Mouse (Mus musculus) forebrain, postnatal 0 days (tissue): ENCODE measurements around the gene Spg20. TPM values are rescaled to one million over a fixed set of nuclear protein-coding genes. Genes with fewer than 3 reads are reported as not detected.

Experiments
- ATAC-seq: fragments of 200-750 bp; cut with Nextera tagmentation; 2 replicates; pipeline ENCODE4 v1.8.0; 2017; ENCODE audit warnings: mild to moderate bottlenecking, moderate library complexity
- DNase-seq: peaks from one replicate; pipeline ENCODE4 v3.0.0-alpha.2; 2015
- H3K27ac ChIP-seq: fragments of 300-500 bp; sonication (generic); 2 replicates; pipeline ENCODE4 v1.5.1; 2014; ENCODE audit warnings: low read depth, mild to moderate bottlenecking, antibody characterized with exemption, low read length, moderate library complexity, mixed read lengths
- H3K27me3 ChIP-seq: fragments of 300-500 bp; sonication (generic); 2 replicates; pipeline ENCODE4 v1.6.1; 2014; ENCODE audit warnings: mild to moderate bottlenecking, low read length, mixed read lengths; ENCODE audit not compliant: insufficient read depth
- H3K36me3 ChIP-seq: fragments of 300-500 bp; sonication (generic); 2 replicates; pipeline ENCODE4 v1.6.1; 2014; ENCODE audit warnings: mild to moderate bottlenecking, moderate library complexity; ENCODE audit not compliant: insufficient read depth
- H3K4me1 ChIP-seq: fragments of 300-500 bp; sonication (generic); 2 replicates; pipeline ENCODE4 v1.6.1; 2014; ENCODE audit warnings: antibody characterized with exemption; ENCODE audit not compliant: insufficient read depth
- H3K4me2 ChIP-seq: fragments of 300-500 bp; sonication (generic); 2 replicates; pipeline ENCODE4 v1.6.1; 2014; ENCODE audit warnings: low read depth, mild to moderate bottlenecking, moderate library complexity
- H3K4me3 ChIP-seq: fragments of 300-500 bp; sonication (generic); 2 replicates; pipeline ENCODE4 v1.5.1; 2014; ENCODE audit warnings: low read depth, low read length, mixed read lengths
- H3K9ac ChIP-seq: fragments of 300-500 bp; sonication (generic); 2 replicates; pipeline ENCODE4 v1.6.1; 2014; ENCODE audit warnings: mild to moderate bottlenecking
- H3K9me3 ChIP-seq: fragments of 300-500 bp; sonication (generic); 2 replicates; pipeline ENCODE4 v1.6.1; 2016; ENCODE audit warnings: low read length
- CTCF ChIP-seq: sonication (generic); IDR thresholded peaks from 2 replicates; pipeline ENCODE4 v1.5.1; 2016; ENCODE audit warnings: antibody characterized with exemption, control low read depth, low read depth
- WGBS: fragments of 180-500 bp; shearing (Covaris S2); extraction: QIAGEN DNeasy Blood & Tissue Kit; methylation state at CpG from one replicate; pipeline ENCODE4 v1.1.7; 2014; 5-methylcytosine and 5-hydroxymethylcytosine counted together
- polyA plus RNA-seq: library from polyadenylated mRNA; unstranded; fragments of >200 nt; fragmentation: Nextera tagmentation; extraction: Ambion mirVana; gene quantifications from 2 replicates; pipeline ENCODE4 v1.2.1, GENCODE M21; 2015
- total RNA-seq: library from RNA; depleted of rRNA; stranded (reverse); fragments of >200 nt; gene quantifications from 2 replicates; pipeline ENCODE4 v1.2.3, GENCODE M21; 2014

Spg20 gene
- total and polyA plus RNA-seq, 2 experiments from 2014 or later, result 9.2 to 14.7 TPM

DNA sequence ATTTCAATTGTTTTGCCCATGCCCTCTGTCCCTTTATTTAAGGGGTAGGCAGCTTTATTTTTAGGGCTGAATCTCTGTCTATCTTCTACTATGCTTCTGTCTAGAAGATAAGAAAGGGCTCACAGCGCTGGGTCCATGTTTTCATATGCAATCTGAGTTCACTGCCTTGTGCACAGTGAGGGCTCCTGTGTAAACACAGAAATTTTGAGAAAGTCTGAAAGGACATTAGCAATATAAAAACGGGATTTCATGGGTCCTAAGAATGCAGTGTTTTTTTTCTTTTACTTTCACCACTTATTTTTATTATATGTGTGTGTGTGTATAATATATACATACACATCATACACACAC is 15.3 kb upstream of the Spg20 start:
- TF ChIP-seq CTCF, result no peak
- 57% methylated on average over 2 of the region's 2 CpGs for WGBS
- DNase-seq (no peak), ATAC-seq (no peak)
- Histone ChIP-seq H3K27me3 (no peaks in the 10 kb centered on the region), H3K9me3 (no peaks in the 10 kb centered on the region), H3K4me3 (no peak overlapping the region), H3K36me3 (no peaks in the 10 kb centered on the region), H3K4me1 (no peaks in the 10 kb centered on the region), H3K27ac (0 out of 2 replicates have a peak overlapping the region, but pooled peaks have one; percentile 0), H3K9ac (no peak overlapping the region), H3K4me2 (no peak overlapping the region)

DNA sequence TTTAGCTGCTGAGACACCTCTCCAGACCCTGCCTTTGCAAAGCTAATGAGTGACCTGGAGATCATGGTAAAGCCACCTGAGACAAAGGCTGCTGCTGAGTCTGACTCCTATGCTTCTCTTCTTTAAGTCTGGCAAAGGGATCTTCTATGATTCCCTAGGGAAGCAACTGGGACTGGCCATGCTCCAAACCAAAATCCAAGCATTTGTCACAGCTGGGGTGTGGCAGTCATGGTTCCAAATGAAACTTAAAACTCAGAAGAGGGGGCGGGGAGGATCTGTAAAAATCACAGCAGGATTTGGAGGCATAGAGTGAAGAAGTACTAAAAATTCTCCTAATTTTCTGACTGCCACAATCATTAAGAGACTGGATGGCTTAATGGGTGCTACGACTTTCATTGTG is 14.7 kb upstream of the Spg20 start:
- no peak for TF ChIP-seq CTCF
- WGBS, result 50% methylated on average over 2 of the region's 2 CpGs
- Histone ChIP-seq H3K36me3 (no peaks in the 10 kb centered on the region), H3K4me2 (no peak overlapping the region), H3K27ac (no peak overlapping the region), H3K9ac (no peak overlapping the region), H3K27me3 (no peaks in the 10 kb centered on the region), H3K9me3 (no peaks in the 10 kb centered on the region), H3K4me3 (no peak overlapping the region), H3K4me1 (no peaks in the 10 kb centered on the region)
- ATAC-seq, result no peak
- DNase-seq, result no peak

DNA sequence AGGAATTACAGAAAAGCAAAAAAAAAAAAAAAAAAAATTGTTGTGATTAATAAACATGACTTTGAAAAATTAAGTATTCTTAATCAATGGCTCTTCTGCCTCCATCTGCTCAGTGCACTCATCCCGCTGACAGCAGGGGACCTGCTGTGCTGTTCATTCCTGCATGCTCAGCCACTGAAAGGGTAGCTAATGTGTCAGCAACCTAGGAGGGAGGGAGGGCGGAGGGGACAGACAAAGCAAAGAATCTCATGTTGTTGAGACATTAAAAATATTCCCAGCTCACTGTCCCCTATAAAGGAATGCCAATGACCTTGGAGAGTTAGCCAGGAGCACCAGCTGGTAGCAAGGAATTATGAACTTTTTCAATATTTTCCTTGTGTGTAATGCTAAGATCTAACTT is 13.9 kb upstream of the Spg20 start:
- Histone ChIP-seq H3K9me3 (no peaks in the 10 kb centered on the region), H3K4me1 (no peaks in the 10 kb centered on the region), H3K4me3 (no peak overlapping the region), H3K36me3 (no peaks in the 10 kb centered on the region), H3K27ac (no peak overlapping the region), H3K4me2 (no peak overlapping the region), H3K27me3 (no peaks in the 10 kb centered on the region), H3K9ac (no peak overlapping the region)
- no peak for TF ChIP-seq CTCF
- 23% methylated on average over 2 of the region's 2 CpGs for WGBS
- no peak for DNase-seq
- ATAC-seq, result no peak; the same call in 1 of the 2 replicates

GRCm38 (mm10) chr3:55098990-55099389 is 12.9 kb upstream of the Spg20 start:
- Histone ChIP-seq H3K9me3 (no peaks in the 10 kb centered on the region), H3K9ac (no peak overlapping the region), H3K4me1 (no peaks in the 10 kb centered on the region), H3K4me3 (no peak overlapping the region), H3K36me3 (no peaks in the 10 kb centered on the region), H3K27ac (no peak overlapping the region), H3K4me2 (no peak overlapping the region), H3K27me3 (no peaks in the 10 kb centered on the region)
- no peak for TF ChIP-seq CTCF
- no peak for ATAC-seq
- DNase-seq, result no peak
- WGBS, result 86% methylated on average over 11 of the region's 11 CpGs

- DNase-seq, result no peak
- Histone ChIP-seq H3K27me3 (no peaks in the 10 kb centered on the region), H3K4me1 (no peaks in the 10 kb centered on the region), H3K4me2 (no peak overlapping the region), H3K9me3 (no peaks in the 10 kb centered on the region), H3K27ac (no peak overlapping the region), H3K9ac (no peak overlapping the region), H3K36me3 (no peaks in the 10 kb centered on the region), H3K4me3 (no peak overlapping the region)
- ATAC-seq, result no peak
- 0 out of 2 replicates have a peak, but pooled peaks have one; percentile 2 for TF ChIP-seq CTCF
Measured at GRCm38 (mm10) chr3:55101092-55101491, 10.8 kb upstream of the Spg20 start.

GRCm38 (mm10) chr3:55105372-55106023 is 6.4 kb upstream of the Spg20 start:
- no peaks in the 10 kb centered on the region for H3K9me3 ChIP-seq
- no peak for DNase-seq
- H3K27me3 ChIP-seq, result no peaks in the 10 kb centered on the region
- no peak overlapping the region for H3K4me2 ChIP-seq
- TF ChIP-seq CTCF, result no peak
- H3K9ac ChIP-seq, result no peak overlapping the region
- H3K4me3 ChIP-seq, result no peak overlapping the region
- no peaks in the 10 kb centered on the region for H3K4me1 ChIP-seq
- no peak overlapping the region for H3K27ac ChIP-seq
- 91% methylated on average over 14 of the region's 14 CpGs for WGBS
- H3K36me3 ChIP-seq, result no peaks in the 10 kb centered on the region
- ATAC-seq, result no peak

DNA sequence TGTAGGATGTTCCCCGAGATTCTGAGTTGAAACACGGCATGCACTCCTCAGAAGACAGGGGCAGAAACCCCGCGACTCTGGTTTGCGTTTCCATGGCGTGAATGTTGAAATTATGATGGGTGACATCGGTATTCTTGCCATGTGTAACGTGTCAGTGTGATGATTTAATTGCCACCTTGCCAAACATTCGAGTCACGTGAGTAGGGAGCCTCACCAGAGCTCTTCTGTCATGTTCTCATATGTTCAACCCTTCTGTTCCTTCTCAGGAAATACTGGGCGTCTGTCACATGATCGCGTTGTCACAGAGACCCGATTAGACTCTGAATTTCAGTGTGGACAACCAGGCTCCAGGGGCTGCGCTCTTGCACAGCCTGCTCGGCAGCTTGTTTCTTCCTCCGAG is 5.9 kb upstream of the Spg20 start:
- no peaks in the 10 kb centered on the region for H3K4me1 ChIP-seq
- no peaks in the 10 kb centered on the region for H3K27me3 ChIP-seq
- no peak overlapping the region for H3K27ac ChIP-seq
- no peak overlapping the region for H3K4me2 ChIP-seq
- peak; percentile 84 for ATAC-seq
- no peaks in the 10 kb centered on the region for H3K36me3 ChIP-seq
- WGBS, result 75% methylated on average over 17 of the region's 17 CpGs
- no peaks in the 10 kb centered on the region for H3K9me3 ChIP-seq
- peak; percentile 32 for DNase-seq
- H3K9ac ChIP-seq, result no peak overlapping the region
- H3K4me3 ChIP-seq, result no peak overlapping the region
- TF ChIP-seq CTCF, result no peak
